Mouse (Mus musculus): ENCODE measurements around the gene Arhgap32.
A peak's percentile ranks its signal among the peaks of the same experiment; 100 is the strongest.
"Not testable (repeated sequence)": the region's sequence is repeated elsewhere in the genome, so short reads cannot be mapped to it uniquely, and the experiment has no call there.

The Arhgap32 gene

GRCm38 (mm10) chr9:32137697-32138426 is 21.9 kb downstream of the Arhgap32 start:
- no peak for DNase-seq

- no peak for DNase-seq
These were observed 22.7 kb downstream of the Arhgap32 start for GRCm38 (mm10) chr9:32138616-32139015.

GRCm38 (mm10) chr9:32139641-32140040 is 23.7 kb downstream of the Arhgap32 start:
- no peak for DNase-seq

GRCm38 (mm10) chr9:32142834-32143233 is 26.9 kb downstream of the Arhgap32 start:
- no peak for DNase-seq

GRCm38 (mm10) chr9:32143451-32143850 is 27.5 kb downstream of the Arhgap32 start:
- no peak for DNase-seq

GRCm38 (mm10) chr9:32146257-32146996 is 30.5 kb downstream of the Arhgap32 start:
- DNase-seq, result no peak

GRCm38 (mm10) chr9:32149241-32149640 is 33.3 kb downstream of the Arhgap32 start:
- no peak for DNase-seq

- no peak for DNase-seq
These were observed 34.1 kb downstream of the Arhgap32 start for GRCm38 (mm10) chr9:32149836-32150642.

- DNase-seq, result no peak
These were observed 38.9 kb downstream of the Arhgap32 start for GRCm38 (mm10) chr9:32154727-32155371.

GRCm38 (mm10) chr9:32156706-32157105 is 40.8 kb downstream of the Arhgap32 start:
- no peak for DNase-seq

GRCm38 (mm10) chr9:32157201-32157600 is 41.3 kb downstream of the Arhgap32 start:
- DNase-seq, result no peak

GRCm38 (mm10) chr9:32158837-32159543 is 43.1 kb downstream of the Arhgap32 start:
- DNase-seq, result peak; percentile 24

GRCm38 (mm10) chr9:32159724-32160123 is 43.8 kb downstream of the Arhgap32 start:
- DNase-seq, result no peak

- no peak for DNase-seq
These were observed 46.9 kb downstream of the Arhgap32 start for GRCm38 (mm10) chr9:32162792-32163191.

- DNase-seq, result not testable (repeated sequence)
These were observed 47.9 kb downstream of the Arhgap32 start for GRCm38 (mm10) chr9:32163820-32164219.

GRCm38 (mm10) chr9:32168546-32169137 is 52.7 kb downstream of the Arhgap32 start:
- DNase-seq, result no peak

GRCm38 (mm10) chr9:32170713-32171112 is 54.8 kb downstream of the Arhgap32 start:
- DNase-seq, result no peak

GRCm38 (mm10) chr9:32176612-32177011 is 60.7 kb downstream of the Arhgap32 start:
- DNase-seq, result no peak

- DNase-seq, result no peak
These were observed 65.2 kb downstream of the Arhgap32 start for GRCm38 (mm10) chr9:32181170-32181569.

GRCm38 (mm10) chr9:32186489-32186888 is 70.6 kb downstream of the Arhgap32 start:
- DNase-seq, result no peak

GRCm38 (mm10) chr9:32192295-32193073 is 76.5 kb downstream of the Arhgap32 start:
- DNase-seq, result no peak
